Mouse (Mus musculus): Measurements from ENCODE around the gene Gm45021. TPM values are rescaled to one million over a fixed set of nuclear protein-coding genes. Genes with fewer than 3 reads are reported as not detected.
A peak's percentile ranks its signal among the peaks of the same experiment; 100 is the strongest.

The Gm45021 gene
- polyA plus RNA-seq (2012; rRNA removed) = not detected in 2 replicates

DNA sequence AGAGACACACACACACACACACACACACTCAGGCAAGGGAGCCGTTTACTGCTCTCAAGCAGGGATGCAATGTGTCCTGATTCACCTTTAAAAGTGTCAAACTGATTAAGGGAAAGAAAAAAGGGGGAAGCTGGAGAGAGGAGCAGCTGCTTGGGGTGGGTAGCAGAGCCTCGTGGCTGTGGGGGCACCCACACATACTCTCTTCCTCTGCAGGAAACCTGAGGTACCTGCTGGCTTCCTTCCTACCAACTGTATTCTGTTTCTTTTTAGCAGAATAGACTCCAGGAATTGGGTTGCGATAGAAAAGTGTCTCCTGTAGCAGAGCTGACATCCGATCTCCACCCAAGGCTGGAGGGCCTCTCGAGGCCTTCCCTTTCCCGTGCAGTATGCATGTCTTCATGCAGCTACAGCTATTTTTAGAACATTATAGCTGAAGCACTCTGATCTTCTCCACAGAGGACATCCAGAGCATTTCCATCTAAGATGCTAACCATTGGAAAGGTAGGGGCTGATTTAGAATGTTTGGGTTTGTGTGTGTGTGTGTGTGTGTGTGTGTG lies at the start of gene Gm45021:
Gm45021 (plus strand) TSS at position 417 of the 557 bp plus-strand sequence.
- 61% methylated on average over 6 of the region's 6 CpGs for WGBS
- H3K4me3 ChIP-seq (ENCODE audit: low read depth, low read length) = no peak within 1 kb of the TSS
- TF ChIP-seq CTCF (IDR thresholded peaks at IDR 0.05; ENCODE audit: extremely low read depth, insufficient read length, insufficient replicate concordance, low read depth, low read length) = no peak
- no peak for TF ChIP-seq POLR2A (IDR thresholded peaks at IDR 0.05; ENCODE audit: low read depth, low read length)
- H3K27ac ChIP-seq (ENCODE audit: insufficient read depth, low read depth, low read length) = no peak within 1 kb of the TSS
- H3K4me1 ChIP-seq (ENCODE audit: control insufficient read depth, insufficient read depth, insufficient read length, low read length) = peaks cover 4% of the 10 kb centered on the region; the same call in 1 of the 2 replicates
- no peaks in the 10 kb centered on the region for H3K36me3 ChIP-seq (ENCODE audit: control insufficient read depth, insufficient read depth, low read length)
- H3K27me3 ChIP-seq (ENCODE audit: control insufficient read depth, insufficient read depth, low read length) = no peaks in the 10 kb centered on the region

DNA sequence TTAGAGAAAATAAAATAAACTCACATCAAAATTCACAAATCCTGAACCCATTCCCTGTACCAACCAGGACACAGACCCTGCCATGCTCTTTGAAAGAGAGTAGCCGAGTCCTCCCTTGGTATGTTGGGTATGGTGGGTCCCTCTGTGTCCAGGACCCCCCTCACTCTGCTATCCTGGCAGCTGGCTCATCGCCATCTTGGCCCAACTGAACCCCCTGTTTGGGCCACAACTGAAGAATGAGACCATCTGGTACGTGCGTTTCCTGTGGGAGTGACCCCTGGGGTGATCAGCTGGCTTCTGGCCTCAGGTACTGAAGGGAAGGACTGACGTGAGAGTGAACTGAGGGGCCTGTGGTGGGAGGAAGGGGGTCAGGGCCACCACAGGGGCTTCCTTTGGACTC lies 49.5 kb upstream of the Gm45021 start:
- Histone ChIP-seq H3K27me3 (ENCODE audit: control insufficient read depth, insufficient read depth, low read length) (no peaks in the 10 kb centered on the region), H3K4me1 (ENCODE audit: control insufficient read depth, insufficient read depth, insufficient read length, low read length) (peaks cover 27% of the 10 kb centered on the region), H3K27ac (ENCODE audit: insufficient read depth, low read depth, low read length) (no peak overlapping the region), H3K36me3 (ENCODE audit: control insufficient read depth, insufficient read depth, low read length) (no peaks in the 10 kb centered on the region), H3K4me3 (ENCODE audit: low read depth, low read length) (no peak overlapping the region)
- 91% methylated on average over 5 of the region's 5 CpGs for whole genome bisulfite sequencing
- TF ChIP-seq POLR2A (IDR thresholded peaks at IDR 0.05; ENCODE audit: low read depth, low read length) (no peak), CTCF (IDR thresholded peaks at IDR 0.05; ENCODE audit: extremely low read depth, insufficient read length, insufficient replicate concordance, low read depth, low read length) (no peak)

DNA sequence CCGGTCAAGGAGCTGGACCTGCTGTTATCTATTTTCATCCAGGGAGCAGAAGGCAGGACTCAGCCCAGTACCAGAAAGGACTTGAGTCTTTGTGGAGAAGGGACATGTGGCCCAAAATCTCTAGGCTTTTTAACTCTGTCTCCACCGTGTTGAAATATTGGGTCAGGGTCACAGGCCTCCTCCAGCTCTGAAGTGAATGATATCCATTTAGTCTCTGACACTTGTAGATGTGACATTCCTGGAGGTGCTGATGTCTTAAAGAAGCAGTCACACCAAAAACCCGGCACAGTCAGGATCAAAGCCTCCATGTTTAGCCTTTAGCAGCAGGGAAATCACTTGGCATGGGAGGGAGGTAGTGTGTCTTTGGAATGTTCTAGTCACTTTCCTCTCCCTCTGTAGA lies 48.7 kb upstream of the Gm45021 start:
- no peak overlapping the region for H3K4me3 ChIP-seq (ENCODE audit: low read depth, low read length)

DNA sequence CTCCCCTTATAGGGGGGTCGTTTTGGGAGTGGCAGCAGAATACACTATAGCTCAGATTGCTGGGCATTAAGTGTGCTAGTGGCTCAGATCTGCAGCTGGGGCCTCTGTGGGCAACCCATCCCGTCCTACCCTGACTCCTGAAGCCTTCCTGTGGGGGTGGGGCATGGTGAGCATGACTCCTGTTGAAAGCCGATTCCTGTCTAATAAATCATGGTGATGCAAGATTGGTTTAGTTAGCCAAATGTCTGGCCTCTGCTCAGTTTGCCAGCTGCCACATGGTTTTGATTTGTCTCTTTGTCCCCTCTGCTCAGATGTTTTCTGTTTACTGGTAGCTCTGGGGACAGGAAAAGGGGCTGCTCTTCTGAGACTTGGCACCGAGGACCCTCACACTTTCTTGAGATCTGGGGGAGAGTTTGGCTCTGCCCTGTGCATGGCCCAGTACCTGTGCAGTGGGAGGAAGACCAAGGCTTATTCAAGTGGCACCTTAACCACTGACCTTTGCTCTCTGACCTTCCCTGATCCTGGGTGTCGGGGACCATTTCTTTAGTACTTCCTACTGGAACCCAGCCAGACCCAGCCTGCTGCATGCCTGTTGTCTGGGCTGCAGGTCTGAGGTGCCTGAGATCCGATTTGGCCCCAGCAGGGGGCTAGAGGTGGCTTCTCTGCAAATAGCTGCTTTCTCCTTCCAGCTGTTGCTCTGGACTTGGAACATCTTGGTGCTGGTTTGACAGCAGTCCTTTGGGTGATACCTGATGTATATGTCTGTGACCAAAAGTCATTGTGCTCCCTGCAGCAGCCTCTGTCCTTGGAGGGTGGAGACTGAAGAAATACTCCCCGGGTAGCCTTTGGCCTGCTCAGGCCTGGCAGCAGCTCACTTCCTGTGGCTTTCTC lies 47.6 kb upstream of the Gm45021 start:
- no peaks in the 10 kb centered on the region for H3K27me3 ChIP-seq (ENCODE audit: control insufficient read depth, insufficient read depth, low read length)
- TF ChIP-seq CTCF (IDR thresholded peaks at IDR 0.05; ENCODE audit: extremely low read depth, insufficient read length, insufficient replicate concordance, low read depth, low read length) (peak; percentile 25; the same call in 1 of the 2 replicates), POLR2A (IDR thresholded peaks at IDR 0.05; ENCODE audit: low read depth, low read length) (no peak)
- WGBS = 19% methylated on average over 7 of the region's 7 CpGs
- peak overlapping the region; percentile 73 for H3K27ac ChIP-seq (ENCODE audit: insufficient read depth, low read depth, low read length)
- no peak overlapping the region for H3K4me3 ChIP-seq (ENCODE audit: low read depth, low read length)
- peaks cover 27% of the 10 kb centered on the region for H3K4me1 ChIP-seq (ENCODE audit: control insufficient read depth, insufficient read depth, insufficient read length, low read length)
- H3K36me3 ChIP-seq (ENCODE audit: control insufficient read depth, insufficient read depth, low read length) = no peaks in the 10 kb centered on the region

More for the DNA sequence above, 48.7 kb upstream of the Gm45021 start:
- no peak overlapping the region for H3K27ac ChIP-seq (ENCODE audit: insufficient read depth, low read depth, low read length)
- H3K4me1 ChIP-seq (ENCODE audit: control insufficient read depth, insufficient read depth, insufficient read length, low read length) = peaks cover 27% of the 10 kb centered on the region
- TF ChIP-seq CTCF (IDR thresholded peaks at IDR 0.05; ENCODE audit: extremely low read depth, insufficient read length, insufficient replicate concordance, low read depth, low read length) (no peak), POLR2A (IDR thresholded peaks at IDR 0.05; ENCODE audit: low read depth, low read length) (no peak)
- no peaks in the 10 kb centered on the region for H3K36me3 ChIP-seq (ENCODE audit: control insufficient read depth, insufficient read depth, low read length)
- WGBS = 72% methylated on average over 3 of the region's 3 CpGs
- no peaks in the 10 kb centered on the region for H3K27me3 ChIP-seq (ENCODE audit: control insufficient read depth, insufficient read depth, low read length)

DNA sequence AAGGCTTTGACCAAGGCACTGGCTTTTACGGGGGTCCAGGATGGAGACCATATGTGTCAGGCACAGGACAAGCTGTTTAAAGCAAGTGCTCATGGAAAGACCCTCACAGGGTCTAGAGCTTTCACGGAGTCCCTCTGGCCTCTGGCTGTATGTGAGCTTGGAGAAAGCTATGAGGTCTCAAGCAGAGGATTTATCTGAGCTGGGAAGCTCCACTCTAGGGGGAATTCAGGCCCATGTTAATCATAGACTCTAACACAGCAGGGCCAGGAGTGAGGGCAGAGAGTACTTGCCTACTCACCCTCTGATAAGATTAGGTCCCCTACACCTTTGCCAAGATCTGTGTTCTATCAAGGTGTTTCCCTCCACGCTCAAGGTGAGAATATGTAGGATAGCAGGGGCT lies 46.8 kb upstream of the Gm45021 start:
- WGBS = 65% methylated on average over 3 of the region's 3 CpGs
- Histone ChIP-seq H3K4me1 (ENCODE audit: control insufficient read depth, insufficient read depth, insufficient read length, low read length) (peaks cover 23% of the 10 kb centered on the region), H3K27ac (ENCODE audit: insufficient read depth, low read depth, low read length) (peak overlapping the region; percentile 73), H3K27me3 (ENCODE audit: control insufficient read depth, insufficient read depth, low read length) (no peaks in the 10 kb centered on the region), H3K4me3 (ENCODE audit: low read depth, low read length) (no peak overlapping the region), H3K36me3 (ENCODE audit: control insufficient read depth, insufficient read depth, low read length) (no peaks in the 10 kb centered on the region)
- no peak for TF ChIP-seq CTCF (IDR thresholded peaks at IDR 0.05; ENCODE audit: extremely low read depth, insufficient read length, insufficient replicate concordance, low read depth, low read length)
- no peak for TF ChIP-seq POLR2A (IDR thresholded peaks at IDR 0.05; ENCODE audit: low read depth, low read length)

DNA sequence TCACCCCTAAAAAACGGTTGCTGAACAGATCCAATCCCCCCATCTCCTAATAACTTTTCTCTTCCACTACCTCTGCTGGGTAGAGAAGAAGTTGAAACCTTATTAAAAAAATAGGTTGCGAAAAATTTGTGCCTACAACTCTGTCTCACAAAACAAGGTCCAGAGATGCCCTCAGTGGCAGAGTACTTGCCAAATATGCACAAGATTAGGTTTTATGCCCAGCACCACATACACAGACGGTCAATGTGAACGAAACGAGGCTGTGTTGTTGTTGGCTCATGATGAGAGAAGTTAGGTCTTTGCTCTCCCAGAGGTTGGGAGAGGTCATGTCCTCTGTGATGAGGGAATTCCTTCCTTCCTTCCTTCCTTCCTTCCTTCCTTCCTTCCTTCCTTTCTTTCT lies 44.2 kb upstream of the Gm45021 start:
- peaks cover 20% of the 10 kb centered on the region for H3K4me1 ChIP-seq (ENCODE audit: control insufficient read depth, insufficient read depth, insufficient read length, low read length)
- no peak for TF ChIP-seq CTCF (IDR thresholded peaks at IDR 0.05; ENCODE audit: extremely low read depth, insufficient read length, insufficient replicate concordance, low read depth, low read length)
- TF ChIP-seq POLR2A (IDR thresholded peaks at IDR 0.05; ENCODE audit: low read depth, low read length) = no peak
- H3K4me3 ChIP-seq (ENCODE audit: low read depth, low read length) = no peak overlapping the region
- H3K36me3 ChIP-seq (ENCODE audit: control insufficient read depth, insufficient read depth, low read length) = no peaks in the 10 kb centered on the region
- no peak overlapping the region for H3K27ac ChIP-seq (ENCODE audit: insufficient read depth, low read depth, low read length)
- 74% methylated on average over 5 of the region's 5 CpGs for WGBS
- no peaks in the 10 kb centered on the region for H3K27me3 ChIP-seq (ENCODE audit: control insufficient read depth, insufficient read depth, low read length)

DNA sequence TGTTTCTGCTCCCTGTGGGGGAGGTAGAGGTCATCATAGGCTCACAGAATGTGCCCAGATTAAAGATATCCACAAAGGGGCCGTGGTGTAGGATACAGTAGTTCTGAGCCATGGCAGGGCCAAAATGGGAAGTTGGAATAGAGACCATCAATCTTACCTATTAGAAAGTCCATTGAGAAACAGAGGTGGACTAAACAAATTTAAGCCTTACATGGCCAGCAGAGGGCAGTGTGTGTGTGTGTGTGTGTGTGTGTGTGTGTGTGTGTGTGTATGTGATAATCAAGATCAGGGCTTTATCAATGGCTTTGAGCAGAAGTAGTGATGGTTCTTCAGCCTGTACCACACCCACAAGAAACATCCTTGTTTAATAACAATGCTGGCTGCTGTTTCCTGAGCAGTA lies 43.1 kb upstream of the Gm45021 start:
- peaks cover 17% of the 10 kb centered on the region; the same call in 1 of the 2 replicates for H3K4me1 ChIP-seq (ENCODE audit: control insufficient read depth, insufficient read depth, insufficient read length, low read length)
- no peak overlapping the region for H3K27ac ChIP-seq (ENCODE audit: insufficient read depth, low read depth, low read length)
- TF ChIP-seq CTCF (IDR thresholded peaks at IDR 0.05; ENCODE audit: extremely low read depth, insufficient read length, insufficient replicate concordance, low read depth, low read length) (no peak), POLR2A (IDR thresholded peaks at IDR 0.05; ENCODE audit: low read depth, low read length) (no peak)
- no peaks in the 10 kb centered on the region for H3K36me3 ChIP-seq (ENCODE audit: control insufficient read depth, insufficient read depth, low read length)
- WGBS = 32% methylated on average over 1 of the region's 1 CpGs
- H3K27me3 ChIP-seq (ENCODE audit: control insufficient read depth, insufficient read depth, low read length) = no peaks in the 10 kb centered on the region
- no peak overlapping the region for H3K4me3 ChIP-seq (ENCODE audit: low read depth, low read length)

Data from small intestine, adult 2 months (tissue).